Mouse (Mus musculus) mammary gland, adult 2 months (tissue): Measurements from ENCODE around the gene Srrm3. TPM values are rescaled to one million over a fixed set of nuclear protein-coding genes. Genes with fewer than 3 reads are reported as not detected.

ENCODE experiments used
- polyA plus RNA-seq: library from polyadenylated mRNA; depleted of rRNA; stranded (reverse); fragments of >200 nt; gene quantifications from 2 replicates; pipeline ENCODE4 v1.2.3, GENCODE M21; 2012; ENCODE audit warnings: low replicate concordance; rRNA removed

Gene Srrm3
- polyA plus RNA-seq = 0.06 TPM in 1 of 2 replicates, not detected in the other

DNA sequence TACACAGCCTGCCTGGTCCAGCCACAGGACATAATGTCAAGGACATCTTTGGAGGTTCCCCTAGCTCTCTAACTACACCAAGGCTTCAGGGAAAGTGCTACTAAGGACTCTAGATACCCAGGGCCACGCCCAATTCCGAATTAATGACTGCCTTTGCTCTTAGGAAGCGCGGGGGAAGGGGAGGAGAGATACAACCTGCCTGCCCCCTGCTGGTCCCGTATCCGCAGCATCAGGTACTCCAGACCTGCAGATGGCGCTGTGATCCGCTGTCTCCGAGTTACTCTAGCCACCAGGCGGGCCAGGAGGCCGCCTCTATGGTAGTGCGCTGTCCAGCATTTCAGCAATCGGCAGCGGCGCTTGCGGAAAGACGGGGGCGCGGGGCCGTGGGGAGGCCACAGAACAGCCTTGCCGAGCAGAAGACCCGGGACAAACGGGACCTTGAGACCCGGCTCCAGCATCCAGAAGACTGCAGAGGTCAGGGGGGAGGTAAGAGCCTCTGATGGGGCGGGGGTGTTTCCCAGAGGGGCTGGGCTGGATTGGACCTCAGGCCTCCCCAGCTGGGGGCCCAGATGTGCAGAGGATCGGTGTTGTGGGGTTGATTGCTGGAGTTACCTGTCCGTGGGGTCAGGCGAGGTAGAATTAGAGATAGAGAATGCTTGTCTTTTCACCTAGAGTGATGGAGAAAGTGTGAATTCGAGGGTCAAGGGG lies at the start of gene Srrm3:
TSS of gene Srrm3 (plus strand) at position 336 of the 708 bp plus-strand sequence.

DNA sequence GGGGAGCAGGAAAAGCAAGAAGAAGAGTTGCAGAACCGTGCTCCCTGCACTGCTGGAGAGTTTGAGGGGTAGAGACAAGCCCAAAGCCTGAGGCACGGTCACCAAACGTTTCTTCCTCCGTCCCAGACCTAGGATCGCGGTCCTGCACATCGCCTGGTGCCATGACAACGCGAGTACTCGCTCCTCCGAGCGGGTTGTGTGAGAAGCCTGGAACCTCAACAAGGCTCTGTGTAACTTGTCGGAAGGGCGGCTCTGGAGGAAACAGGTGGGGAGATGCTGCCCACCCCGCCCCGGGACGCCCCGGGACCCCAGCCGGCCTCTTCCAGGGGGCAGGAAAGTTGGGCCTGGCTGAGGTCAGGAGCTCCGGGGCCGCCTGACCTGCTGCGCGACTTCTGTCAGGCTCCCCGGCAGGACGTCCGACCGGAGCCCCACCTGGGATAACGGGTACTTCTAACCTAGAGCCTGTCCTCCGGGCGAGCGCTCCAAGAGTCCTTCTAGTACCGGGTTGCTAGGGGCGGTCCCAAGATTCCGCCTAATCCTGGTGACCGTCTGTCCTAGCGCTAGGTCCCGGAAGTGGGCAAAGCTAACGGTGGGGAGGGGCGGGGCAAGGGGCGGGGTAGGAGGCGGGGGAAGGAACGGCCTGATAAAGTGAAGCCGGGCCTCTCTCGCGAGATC lies 28.8 kb upstream of the Srrm3 start, which contains the start of gene Styxl1:
TSS of gene Styxl1 (minus strand) at position 590 of the 675 bp plus-strand sequence.

DNA sequence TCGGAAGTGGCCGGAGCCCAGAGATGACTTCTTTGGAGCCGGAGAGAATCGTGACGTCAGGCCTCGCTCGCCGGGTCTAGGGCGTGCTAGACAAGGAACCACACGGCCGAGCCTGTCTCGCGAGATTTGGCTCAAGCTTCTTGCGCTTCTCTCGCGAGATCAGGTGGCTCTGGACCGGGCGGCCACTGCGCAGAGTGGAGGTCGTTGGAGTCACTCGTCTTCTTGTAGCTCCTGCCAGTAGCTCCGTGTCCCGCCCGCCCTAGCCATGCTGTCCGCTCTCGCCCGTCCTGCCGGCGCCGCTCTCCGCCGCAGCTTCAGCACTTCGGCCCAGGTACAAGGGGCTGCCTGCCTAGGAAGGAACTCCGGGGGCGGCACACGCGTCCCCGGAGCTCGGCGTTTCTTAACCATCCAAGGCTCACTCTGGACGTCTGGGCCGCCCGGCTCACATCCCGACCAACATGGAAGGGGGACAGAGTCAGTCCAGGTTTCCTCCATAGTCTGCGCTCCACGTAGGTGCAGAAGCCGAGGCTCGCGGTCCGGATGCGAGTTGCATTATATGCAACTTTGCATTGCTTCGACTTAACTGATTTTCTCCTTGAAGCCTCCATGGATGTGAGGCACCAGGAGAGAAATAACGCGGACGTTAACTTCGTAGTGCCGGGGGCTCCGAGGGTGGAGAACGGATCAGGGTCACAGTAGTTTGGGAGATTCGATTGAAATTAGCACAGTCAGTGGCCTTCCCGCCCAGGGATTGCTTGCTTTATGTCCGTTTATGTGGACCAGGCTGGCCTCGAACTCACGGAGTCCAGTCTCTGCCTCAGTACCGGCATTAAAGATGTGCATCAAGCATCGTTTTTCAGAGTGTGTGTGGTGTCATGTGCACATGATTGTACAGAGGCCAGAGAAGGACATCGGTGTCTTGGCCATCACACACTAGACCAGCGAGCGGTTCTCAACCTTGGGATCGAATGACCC lies 27.9 kb upstream of the Srrm3 start, which contains the start of gene Mdh2:
TSS of gene Mdh2 (plus strand) at position 10 of the 975 bp plus-strand sequence.

DNA sequence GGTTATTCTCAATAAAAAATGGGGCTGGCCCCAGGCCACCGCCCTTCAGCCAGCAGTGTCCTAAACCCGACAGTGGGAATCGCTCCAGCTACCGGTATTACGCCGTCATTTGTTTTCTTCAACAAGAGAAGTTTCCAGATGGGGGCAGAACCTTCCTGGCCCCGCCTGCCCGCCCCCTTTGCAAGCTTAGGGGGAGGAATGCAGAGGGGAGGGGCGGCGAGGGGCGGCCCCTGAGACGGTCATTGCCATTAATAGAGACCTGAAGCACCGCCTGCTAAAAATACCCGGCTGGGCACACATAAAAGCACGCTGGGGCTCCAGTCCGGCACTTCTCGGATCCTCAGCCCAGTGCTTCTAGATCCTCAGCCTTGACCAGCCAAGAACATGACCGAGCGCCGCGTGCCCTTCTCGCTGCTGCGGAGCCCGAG lies 81.0 kb downstream of the Srrm3 start, which contains the start of gene Hspb1:
TSS of gene Hspb1 (plus strand) at position 245 of the 428 bp plus-strand sequence.

Other genes with a start within 250 kb of the Srrm3 start
- gene Ccl26, start 243.3 kb upstream of the Srrm3 start, polyA plus RNA-seq = not detected in 2 replicates
- gene Ccl24, start 233.8 kb upstream of the Srrm3 start, polyA plus RNA-seq = 14.7 and 24.8 TPM in 2 replicates
- gene Rhbdd2, start 174.3 kb upstream of the Srrm3 start, polyA plus RNA-seq = 43.5 and 52.9 TPM in 2 replicates
- gene Por, start 136.9 kb upstream of the Srrm3 start, polyA plus RNA-seq = 343 and 345 TPM in 2 replicates
- 163 and 164 TPM in 2 replicates for gene Tmem120a, start 62.4 kb upstream of the Srrm3 start, polyA plus RNA-seq
- gene Styxl1, start 28.5 kb upstream of the Srrm3 start, polyA plus RNA-seq = 0.27 and 0.66 TPM in 2 replicates
- 808 and 1,108 TPM in 2 replicates for gene Mdh2, start 28.4 kb upstream of the Srrm3 start, polyA plus RNA-seq
- gene Hspb1, start 81.0 kb downstream of the Srrm3 start, polyA plus RNA-seq = 278 and 369 TPM in 2 replicates
- gene Ywhag, start 127.7 kb downstream of the Srrm3 start, polyA plus RNA-seq = 172 and 216 TPM in 2 replicates
- 8.7 and 11.4 TPM in 2 replicates for gene Ssc4d, start 167.6 kb downstream of the Srrm3 start, polyA plus RNA-seq
- gene Zp3, start 173.2 kb downstream of the Srrm3 start, polyA plus RNA-seq = not detected in 2 replicates
- 42.7 and 70.4 TPM in 2 replicates for gene Dtx2, start 187.9 kb downstream of the Srrm3 start, polyA plus RNA-seq
- 0.10 TPM in 1 of 2 replicates, not detected in the other for gene Upk3b, start 231.6 kb downstream of the Srrm3 start, polyA plus RNA-seq
- gene Upk3bl, start 247.6 kb downstream of the Srrm3 start, polyA plus RNA-seq = not detected in 2 replicates